Mouse (Mus musculus) intestine, embryonic 16.5 days (tissue): Measurements from ENCODE around the gene Pakap. TPM values are rescaled to one million over a fixed set of nuclear protein-coding genes. Genes with fewer than 3 reads are reported as not detected.

Source experiments
- ATAC-seq: fragments of 200-750 bp; cut with Nextera tagmentation; 2 replicates; pipeline ENCODE4 v1.8.0; 2017; ENCODE audit warnings: moderate TSS enrichment, moderate library complexity
- H3K27ac ChIP-seq: fragments of 300-500 bp; sonication (generic); 2 replicates; pipeline ENCODE4 v1.5.1; 2014; ENCODE audit warnings: mild to moderate bottlenecking, low read length
- H3K27me3 ChIP-seq: fragments of 300-500 bp; sonication (generic); replicated peaks from 2 replicates; pipeline ENCODE4 v1.6.1; 2014; ENCODE audit warnings: low read length, control low read depth, mixed read lengths; ENCODE audit not compliant: control insufficient read depth, insufficient read depth
- H3K36me3 ChIP-seq: fragments of 300-500 bp; sonication (generic); 2 replicates; pipeline ENCODE4 v1.6.1; 2014; ENCODE audit warnings: low read length, control low read depth; ENCODE audit not compliant: control insufficient read depth, insufficient read depth
- H3K4me1 ChIP-seq: fragments of 300-500 bp; sonication (generic); 2 replicates; pipeline ENCODE4 v1.6.1; 2014; ENCODE audit warnings: low read length, control low read depth, mixed read lengths; ENCODE audit not compliant: control insufficient read depth, insufficient read depth
- H3K4me2 ChIP-seq: fragments of 300-500 bp; sonication (generic); 2 replicates; pipeline ENCODE4 v1.6.1; 2014; ENCODE audit warnings: low read depth, low read length, control low read depth
- H3K4me3 ChIP-seq: fragments of 300-500 bp; sonication (generic); 2 replicates; pipeline ENCODE4 v1.5.1; 2014; ENCODE audit warnings: mild to moderate bottlenecking, low read length
- H3K9ac ChIP-seq: fragments of 300-500 bp; sonication (generic); 2 replicates; pipeline ENCODE4 v1.6.1; 2014; ENCODE audit warnings: low read depth, low read length
- H3K9me3 ChIP-seq: fragments of 300-500 bp; sonication (generic); 2 replicates; pipeline ENCODE4 v1.6.1; 2016; ENCODE audit warnings: low read length, control low read depth; ENCODE audit not compliant: control insufficient read depth
- WGBS: fragments of 180-500 bp; shearing (Covaris S2); extraction: QIAGEN DNeasy Blood & Tissue Kit; methylation state at CpG from one replicate; pipeline ENCODE4 v1.1.7; 2014; 5-methylcytosine and 5-hydroxymethylcytosine counted together
- polyA plus RNA-seq: library from polyadenylated mRNA; unstranded; fragments of >200 nt; fragmentation: Nextera tagmentation; extraction: Ambion mirVana; gene quantifications from 2 replicates; pipeline ENCODE4 v1.2.1, GENCODE M21; 2015

Pakap gene
- polyA plus RNA-seq, 1 experiment from 2014 or later: 22.0 TPM

DNA sequence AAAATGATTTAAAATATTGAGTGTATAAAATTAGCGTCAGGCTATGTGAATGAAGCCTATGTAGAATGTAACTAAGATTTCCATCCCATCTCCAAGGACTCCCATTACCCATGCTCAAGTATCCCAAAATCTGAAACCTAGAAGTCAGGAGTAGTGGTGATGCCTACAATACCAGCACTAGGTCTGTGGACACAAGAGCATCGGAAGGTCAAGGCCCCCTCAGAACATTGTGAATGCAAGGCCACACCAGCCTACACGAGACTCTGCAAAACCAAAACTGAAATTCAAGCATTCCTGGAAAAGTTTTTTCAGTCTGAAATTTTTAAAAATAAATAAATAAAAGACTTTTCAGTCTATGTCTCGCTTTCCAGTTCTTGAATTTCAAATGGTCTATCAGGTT, 104.6 kb downstream of the Pakap start:
- no peak for ATAC-seq
- no peak overlapping the region for H3K4me3 ChIP-seq
- H3K27ac ChIP-seq: no peak overlapping the region
- H3K4me2 ChIP-seq: no peak overlapping the region
- WGBS: 79% methylated on average over 4 of the region's 4 CpGs
- no peaks in the 10 kb centered on the region for H3K9me3 ChIP-seq
- H3K4me1 ChIP-seq: peaks cover 11% of the 10 kb centered on the region
- no peak overlapping the region for H3K9ac ChIP-seq
- no peaks in the 10 kb centered on the region for H3K27me3 ChIP-seq
- H3K36me3 ChIP-seq: no peaks in the 10 kb centered on the region

DNA sequence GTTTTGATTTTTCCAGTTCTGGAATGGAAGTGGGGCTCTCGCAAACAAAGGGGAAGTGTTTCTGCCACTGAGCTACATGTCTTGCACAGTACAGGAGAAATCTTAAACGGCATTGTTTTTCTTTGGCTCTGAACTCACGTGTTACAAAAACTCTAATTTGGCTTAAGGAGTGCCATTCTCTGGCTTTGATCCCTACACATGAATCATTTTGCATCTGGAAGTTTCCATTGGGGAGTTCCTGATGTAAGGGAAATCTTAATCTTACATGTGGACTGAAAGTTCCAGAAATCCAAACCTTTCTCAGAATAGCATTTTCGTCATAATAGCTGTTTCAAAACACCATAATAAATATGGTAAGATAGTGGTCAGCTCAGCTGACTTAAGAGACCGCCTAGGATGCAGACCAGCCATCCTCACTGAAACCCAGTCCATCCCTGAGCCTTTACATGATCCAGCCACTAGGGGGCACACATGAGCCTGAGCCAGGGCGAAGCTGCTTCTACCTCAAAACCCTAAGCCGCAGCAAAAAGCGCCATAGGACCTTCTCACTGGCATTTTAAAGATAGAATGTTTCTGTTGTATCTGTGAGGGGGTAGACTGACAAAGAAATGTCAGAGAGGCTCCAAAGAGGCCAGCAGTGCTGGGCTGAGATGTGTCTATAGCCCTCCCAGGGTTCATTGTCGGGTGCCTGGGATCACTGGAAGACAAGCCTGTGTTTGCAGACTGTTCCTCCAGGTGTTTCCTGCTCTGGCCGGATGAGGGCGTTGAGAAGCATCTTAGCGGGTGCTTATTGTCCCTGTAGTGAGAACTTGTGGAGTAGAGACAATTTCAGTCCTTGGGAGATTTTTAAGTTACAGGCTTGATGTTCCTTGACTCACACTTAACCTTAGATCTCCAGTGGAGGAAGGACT, 105.3 kb downstream of the Pakap start:
- Histone ChIP-seq H3K4me3 (no peak overlapping the region), H3K4me1 (peaks cover 11% of the 10 kb centered on the region), H3K9me3 (no peaks in the 10 kb centered on the region), H3K9ac (peak overlapping the region; percentile 27; the same call in 1 of the 2 replicates), H3K27ac (no peak overlapping the region), H3K27me3 (no peaks in the 10 kb centered on the region), H3K4me2 (0 out of 2 replicates have a peak overlapping the region, but pooled peaks have one; percentile 34), H3K36me3 (no peaks in the 10 kb centered on the region)
- WGBS: 18% methylated on average over 12 of the region's 12 CpGs
- ATAC-seq: peak; percentile 54; the same call in 1 of the 2 replicates

DNA sequence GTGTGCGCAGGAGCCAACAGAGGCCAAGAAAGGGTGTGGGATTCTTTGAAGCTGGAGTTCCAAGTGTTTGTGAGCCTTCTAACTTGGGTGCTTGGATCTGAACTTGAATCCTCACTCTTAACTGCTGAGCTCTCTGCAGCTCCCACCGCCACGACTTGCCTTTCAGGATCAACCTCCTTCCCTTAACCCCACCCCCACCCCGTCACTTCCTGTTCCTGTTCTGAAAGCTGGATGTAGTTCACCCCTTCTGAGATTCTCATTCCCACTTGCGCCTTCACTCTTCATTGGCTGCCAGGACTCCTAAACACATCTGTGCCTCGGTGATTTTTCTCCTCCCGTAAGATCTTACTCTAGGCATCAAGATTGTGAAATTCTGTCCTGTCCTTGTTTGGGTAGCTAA, 106.4 kb downstream of the Pakap start:
- ATAC-seq: no peak

DNA sequence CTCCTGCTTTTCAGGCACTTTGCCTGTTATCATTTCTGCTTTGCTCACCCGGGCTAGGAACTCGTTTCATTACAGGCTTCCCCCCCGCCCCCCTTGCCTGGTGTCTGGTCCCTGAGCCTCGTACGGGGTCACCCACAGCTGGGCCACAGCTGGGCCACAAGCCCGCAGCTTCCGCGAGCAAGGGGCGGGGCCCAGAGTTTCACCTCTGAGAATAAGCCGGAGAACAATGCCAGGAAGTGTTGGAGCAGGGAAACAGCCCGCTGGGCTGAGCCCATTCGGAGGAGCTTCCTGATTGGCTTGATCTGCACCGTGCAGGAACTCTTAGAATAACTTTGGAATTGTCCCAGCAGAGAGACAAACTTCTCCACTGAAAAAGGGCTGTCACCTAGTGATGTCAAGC, 107.4 kb downstream of the Pakap start:
- Histone ChIP-seq H3K36me3 (no peaks in the 10 kb centered on the region), H3K27me3 (no peaks in the 10 kb centered on the region), H3K4me2 (peak overlapping the region; percentile 47), H3K4me1 (peaks cover 11% of the 10 kb centered on the region), H3K27ac (peak overlapping the region; percentile 51; the same call in 1 of the 2 replicates), H3K9ac (0 out of 2 replicates have a peak overlapping the region, but pooled peaks have one; percentile 21), H3K4me3 (peak overlapping the region; percentile 35), H3K9me3 (no peaks in the 10 kb centered on the region)
- 5% methylated on average over 13 of the region's 13 CpGs for WGBS
- ATAC-seq: peak; percentile 84

More for the DNA sequence above, 106.4 kb downstream of the Pakap start:
- Histone ChIP-seq H3K36me3 (no peaks in the 10 kb centered on the region), H3K9ac (no peak overlapping the region), H3K9me3 (no peaks in the 10 kb centered on the region), H3K27me3 (no peaks in the 10 kb centered on the region), H3K4me3 (no peak overlapping the region), H3K4me1 (peaks cover 11% of the 10 kb centered on the region), H3K27ac (peak overlapping the region; percentile 43), H3K4me2 (no peak overlapping the region)
- 71% methylated on average over 7 of the region's 7 CpGs for WGBS

DNA sequence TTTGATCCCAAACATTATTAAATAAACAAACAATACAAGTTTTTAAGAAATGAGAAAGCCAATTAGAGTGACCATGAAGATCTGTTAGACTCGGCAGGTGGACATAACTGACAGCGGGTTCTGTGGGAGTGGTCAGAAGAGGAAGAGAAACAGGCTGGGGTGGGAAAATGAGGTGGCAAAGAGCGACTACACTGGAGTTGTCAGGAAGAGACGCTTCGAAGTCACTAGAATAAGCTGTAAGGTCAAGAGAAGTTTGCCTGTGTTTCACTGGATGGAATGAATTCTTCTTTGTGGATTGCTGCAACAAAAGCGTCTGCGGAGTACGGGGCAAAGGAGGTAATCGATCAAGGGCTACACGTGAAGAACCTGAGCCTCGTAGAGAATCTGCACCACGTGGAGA, 109.9 kb downstream of the Pakap start:
- Histone ChIP-seq H3K36me3 (no peaks in the 10 kb centered on the region), H3K4me3 (no peak overlapping the region), H3K4me2 (no peak overlapping the region), H3K9me3 (no peaks in the 10 kb centered on the region), H3K4me1 (peaks cover 11% of the 10 kb centered on the region), H3K27me3 (no peaks in the 10 kb centered on the region), H3K27ac (no peak overlapping the region), H3K9ac (no peak overlapping the region)
- ATAC-seq: no peak
- 76% methylated on average over 12 of the region's 12 CpGs for WGBS

DNA sequence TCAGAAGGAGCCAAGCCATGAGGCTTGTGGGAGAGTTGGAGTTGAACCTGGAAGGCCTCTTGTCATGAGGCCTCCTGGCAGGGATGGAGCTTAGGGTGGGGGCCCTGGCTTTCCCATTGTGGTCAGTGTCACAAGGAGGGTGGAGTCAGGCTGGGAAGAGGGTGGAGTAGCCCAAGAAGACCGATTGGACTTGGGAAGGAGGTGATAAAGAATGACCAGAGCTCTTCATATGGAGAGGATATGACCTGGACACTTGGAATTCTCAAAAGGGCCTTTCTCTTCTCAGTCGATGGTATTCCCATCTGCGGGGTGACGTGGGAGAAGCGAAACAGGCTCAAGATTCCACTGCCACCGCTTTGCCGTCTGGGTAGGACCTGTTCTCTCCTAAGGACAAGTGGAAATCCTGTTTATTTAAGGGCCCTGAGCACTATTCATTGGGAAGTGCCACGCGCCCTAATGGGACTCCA, 111.0 kb downstream of the Pakap start:
- Histone ChIP-seq H3K27me3 (no peaks in the 10 kb centered on the region), H3K4me2 (no peak overlapping the region), H3K36me3 (no peaks in the 10 kb centered on the region), H3K9ac (no peak overlapping the region), H3K4me3 (no peak overlapping the region), H3K4me1 (peaks cover 7% of the 10 kb centered on the region), H3K9me3 (no peaks in the 10 kb centered on the region), H3K27ac (no peak overlapping the region)
- 75% methylated on average over 9 of the region's 9 CpGs for WGBS
- no peak for ATAC-seq

DNA sequence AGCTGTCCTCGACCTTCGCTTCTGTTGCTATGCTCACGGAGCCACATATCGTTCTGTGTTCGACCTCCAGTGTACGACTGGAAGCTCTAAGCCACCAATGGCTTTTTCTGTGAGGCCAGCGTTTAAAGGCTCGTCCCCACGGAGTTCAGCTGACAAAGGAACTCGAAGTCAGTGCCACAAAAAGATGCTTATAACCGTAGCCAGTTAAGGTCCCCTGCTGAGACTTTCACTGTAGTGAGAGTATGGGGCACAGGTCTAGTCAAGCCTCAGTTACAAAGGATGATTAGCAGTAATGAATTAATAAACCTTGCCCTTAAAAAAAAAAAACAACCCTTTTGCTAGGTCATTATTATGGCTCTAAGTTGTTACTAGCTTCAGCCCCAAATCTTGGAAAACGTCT, 112.2 kb downstream of the Pakap start:
- Histone ChIP-seq H3K4me2 (no peak overlapping the region), H3K4me1 (no peaks in the 10 kb centered on the region; the same call in 1 of the 2 replicates), H3K27ac (no peak overlapping the region), H3K9me3 (no peaks in the 10 kb centered on the region), H3K27me3 (no peaks in the 10 kb centered on the region), H3K4me3 (no peak overlapping the region), H3K9ac (no peak overlapping the region), H3K36me3 (no peaks in the 10 kb centered on the region)
- 87% methylated on average over 12 of the region's 12 CpGs for WGBS
- ATAC-seq: no peak

DNA sequence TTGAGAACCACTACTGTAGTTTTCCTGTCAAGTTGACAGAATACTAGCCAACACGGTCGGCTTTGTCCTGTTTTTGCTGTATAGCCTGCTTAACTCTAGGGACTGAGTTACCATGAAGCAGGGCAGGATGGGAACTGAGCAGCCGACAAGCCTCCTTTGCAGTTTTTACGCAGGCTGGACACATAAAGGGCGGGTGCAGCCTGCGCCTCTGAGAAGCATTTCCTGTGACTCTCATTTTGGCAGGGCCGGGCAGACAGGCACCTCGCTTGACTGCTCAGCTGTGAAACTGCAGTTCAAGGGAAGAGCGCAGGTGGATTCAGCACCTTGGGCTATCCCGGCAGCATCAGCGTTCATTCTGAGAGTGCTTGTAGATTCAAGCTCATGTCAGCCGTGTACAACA, 113.5 kb downstream of the Pakap start:
- Histone ChIP-seq H3K9me3 (no peaks in the 10 kb centered on the region), H3K4me1 (no peaks in the 10 kb centered on the region), H3K4me3 (no peak overlapping the region), H3K4me2 (no peak overlapping the region), H3K27me3 (no peaks in the 10 kb centered on the region), H3K36me3 (no peaks in the 10 kb centered on the region), H3K27ac (no peak overlapping the region), H3K9ac (no peak overlapping the region)
- WGBS: 65% methylated on average over 12 of the region's 12 CpGs
- ATAC-seq: no peak

DNA sequence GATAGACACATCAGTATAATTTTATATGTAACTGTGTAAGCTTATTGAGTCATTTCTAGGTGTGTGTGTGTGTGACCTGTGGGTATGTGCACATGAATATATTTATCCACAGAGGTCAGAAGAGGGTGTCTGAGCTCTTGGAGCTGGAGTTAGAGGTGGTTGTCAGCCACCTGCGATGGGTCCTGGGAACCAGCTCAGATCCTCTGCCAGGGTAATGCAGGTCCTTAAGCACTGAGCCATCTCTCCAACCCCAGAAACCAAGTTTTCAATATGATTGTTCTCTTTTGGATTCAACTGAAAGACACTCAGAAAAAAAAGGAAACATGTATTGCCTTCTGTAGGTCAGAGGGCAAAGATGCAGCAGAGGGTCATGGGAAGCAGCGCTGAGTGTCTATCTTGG, 114.4 kb downstream of the Pakap start:
- H3K9ac ChIP-seq: no peak overlapping the region
- no peaks in the 10 kb centered on the region for H3K27me3 ChIP-seq
- no peak overlapping the region for H3K27ac ChIP-seq
- H3K4me3 ChIP-seq: no peak overlapping the region
- no peaks in the 10 kb centered on the region for H3K36me3 ChIP-seq
- 93% methylated on average over 2 of the region's 2 CpGs for WGBS
- no peaks in the 10 kb centered on the region for H3K9me3 ChIP-seq
- no peak overlapping the region for H3K4me2 ChIP-seq
- no peak for ATAC-seq
- no peaks in the 10 kb centered on the region for H3K4me1 ChIP-seq
